22 mouse cellular contexts compared by ENCODE assay signal in the genomic region with DNA sequence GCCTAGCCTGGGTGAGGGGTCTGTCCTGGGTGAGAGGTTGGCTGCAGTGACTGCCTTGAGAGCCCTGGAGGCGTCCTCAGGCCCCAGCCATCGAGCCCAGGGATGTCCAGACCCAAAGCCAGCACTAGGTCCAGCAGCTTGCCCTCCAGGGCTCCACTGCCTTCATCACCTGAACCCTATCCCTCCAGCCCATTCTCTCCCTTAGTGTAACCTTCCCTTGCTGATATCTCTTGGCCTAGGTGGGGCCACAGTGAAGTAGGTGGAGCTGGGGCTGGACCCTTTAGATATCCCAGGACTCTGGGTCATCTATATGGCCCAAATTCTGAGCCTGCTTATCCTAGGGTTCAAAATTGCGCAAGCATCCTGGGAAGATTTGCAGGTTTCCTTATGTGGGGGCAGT. TPM values are rescaled to one million over a fixed set of nuclear protein-coding genes. Genes with fewer than 3 reads are reported as not detected.
DNase-seq lines count a peak whose midpoint lies in the region; ATAC-seq and TF ChIP-seq lines count a peak whose summit lies in the region.
"Had no signal": no experiment of that assay in that cellular context is flagged by ENCODE, and none has a peak within 500 bp of the region (broad histone marks: within the 10 kb centered on the region; RNA-seq: fewer than 3 reads in every experiment).

No protein-coding gene starts in this region.

- H3K27ac ChIP-seq in heart, embryonic 13.5 days (replicated peaks): no peak overlapping the region
- H3K27ac ChIP-seq in liver, embryonic 14.5 days: peak overlapping the region; percentile 83
- H3K27ac ChIP-seq: kidney, embryonic 15.5 days; limb, embryonic 12.5 days had no signal

- no peaks in the 10 kb centered on the region for H3K9me3 ChIP-seq in heart, embryonic 13.5 days
- no peaks in the 10 kb centered on the region for H3K9me3 ChIP-seq in liver, embryonic 14.5 days (ENCODE audit: control insufficient read depth, low read length)
- H3K9me3 ChIP-seq: kidney, embryonic 15.5 days; limb, embryonic 12.5 days had no signal

- peaks cover 12% of the 10 kb centered on the region for H3K27me3 ChIP-seq in heart, embryonic 13.5 days (replicated peaks)
- peaks cover 70% of the 10 kb centered on the region for H3K27me3 ChIP-seq in C2C12 (ENCODE audit: control insufficient read depth, insufficient read depth, insufficient read length)
- H3K27me3 ChIP-seq in liver, embryonic 14.5 days (ENCODE audit: control insufficient read depth, insufficient read depth, low read length): no peaks in the 10 kb centered on the region
- H3K27me3 ChIP-seq: kidney, embryonic 15.5 days; limb, embryonic 12.5 days had no signal

- DNase-seq in heart, adult 9 months (ENCODE audit: low spot score in 2 of 2): no peak
- DNase-seq in liver, embryonic 14.5 days (ENCODE audit: low read depth in 3 of 3, low spot score in 3 of 3): peak; percentile 66 to 77 (median 71)
- no peak for DNase-seq in left cerebral cortex, postnatal 4 days
- DNase-seq in layer of hippocampus, postnatal 10 days (ENCODE audit: low spot score in 2 of 2): no peak
- no peak for DNase-seq in testis, postnatal 14 days (ENCODE audit: low spot score)
- DNase-seq: adrenal gland, postnatal 36 days; cerebellum, adult 9-10 months; kidney, postnatal 4 days; layer of hippocampus, adult 9-11 months; lung, embryonic 14.5 days; lung, postnatal 36 days; retina, postnatal 1 day; right cerebral cortex, postnatal 4 days; thymus, postnatal 25 days had no signal

- intact Hi-C loops in left cerebral cortex, postnatal 4 days (cut with DNase I): no loop called here

- no peaks in the 10 kb centered on the region for H3K79me3 ChIP-seq in C2C12 (ENCODE audit: low read depth)

- no peak for ATAC-seq in heart, embryonic 13.5 days (ENCODE audit: extremely low read depth, insufficient number of reproducible peaks, low FRiP score, low TSS enrichment)
- peak; percentile 83 for ATAC-seq in erythroblast, adult 5-6 weeks (replicated peaks; ENCODE audit: low FRiP score, poor library complexity, severe bottlenecking)
- ATAC-seq in liver, embryonic 14.5 days (ENCODE audit: insufficient read depth): peak; percentile 92
- ATAC-seq: forebrain, embryonic 16.5 days; midbrain, embryonic 16.5 days had no signal

- H3K9ac ChIP-seq in heart, embryonic 13.5 days: 0 out of 2 replicates have a peak overlapping the region, but pooled peaks have one; percentile 10
- peak overlapping the region; percentile 55 for H3K9ac ChIP-seq in liver, embryonic 14.5 days (replicated peaks)
- H3K9ac ChIP-seq: kidney, embryonic 15.5 days; limb, embryonic 12.5 days; lung, embryonic 14.5 days had no signal

- no peak for TF ChIP-seq CTCF in C2C12 (IDR thresholded peaks at IDR 0.05; ENCODE audit: control insufficient read depth, insufficient read depth, insufficient read length)
- TF ChIP-seq CTCF in liver, embryonic 14.5 days (IDR thresholded peaks at IDR 0.05; ENCODE audit: low read depth): no peak

- no peak overlapping the region for H3K4me3 ChIP-seq in heart, embryonic 13.5 days
- no peak overlapping the region for H3K4me3 ChIP-seq in C2C12 (ENCODE audit: insufficient read depth, poor library complexity, severe bottlenecking)
- peak overlapping the region in 1 of 2 experiments; percentile 14; a peak in 2 of 4 replicates for H3K4me3 ChIP-seq in liver, embryonic 14.5 days (ENCODE audit: insufficient read depth in 1 of 2, low read depth in 2 of 2, low read length in 2 of 2)
- H3K4me3 ChIP-seq: kidney, embryonic 15.5 days; limb, embryonic 12.5 days had no signal

- WGBS in heart, embryonic 13.5 days: 66% methylated on average over 3 of the region's 3 CpGs
- WGBS in liver, embryonic 14.5 days (ENCODE audit: insufficient replicate concordance): 42% methylated on average over 3 of the region's 3 CpGs

- H3K4me2 ChIP-seq in heart, embryonic 13.5 days: no peak overlapping the region
- H3K4me2 ChIP-seq in liver, embryonic 14.5 days (ENCODE audit: low read depth): peak overlapping the region; percentile 61
- H3K4me2 ChIP-seq: kidney, embryonic 15.5 days; limb, embryonic 12.5 days; lung, embryonic 14.5 days had no signal

- no peak overlapping the region for H3ac ChIP-seq in C2C12 (ENCODE audit: control insufficient read depth, insufficient read length, low read depth)

- H3K36me3 ChIP-seq in heart, embryonic 13.5 days: no peaks in the 10 kb centered on the region
- no peaks in the 10 kb centered on the region for H3K36me3 ChIP-seq in C2C12 (ENCODE audit: control insufficient read depth, insufficient read depth)
- no peaks in the 10 kb centered on the region for H3K36me3 ChIP-seq in liver, embryonic 14.5 days (replicated peaks; ENCODE audit: control insufficient read depth, insufficient read depth, low read depth)
- H3K36me3 ChIP-seq: kidney, embryonic 15.5 days had no signal

- H3K4me1 ChIP-seq in heart, embryonic 13.5 days: peaks cover 17% of the 10 kb centered on the region
- peaks cover 48 to 67% of the 10 kb centered on the region in 2 experiments for H3K4me1 ChIP-seq in liver, embryonic 14.5 days (replicated peaks; ENCODE audit: control insufficient read depth in 2 of 2, insufficient read depth in 2 of 2, low read length in 1 of 2)

- no peaks in the 10 kb centered on the region for H3K79me2 ChIP-seq in C2C12 (ENCODE audit: control insufficient read depth, insufficient read depth)

- peak; percentile 78 for TF ChIP-seq EP300 in liver, embryonic 14.5 days (IDR thresholded peaks at IDR 0.05; ENCODE audit: low read depth)

TF ChIP-seq in C2C12, 6 proteins besides CTCF, POLR2A, EP300 and RAD21:
- TF ChIP-seq MAX (IDR thresholded peaks at IDR 0.05): no peak
- TF ChIP-seq CEBPB (IDR thresholded peaks at IDR 0.05; ENCODE audit: low read depth): peak; percentile 14

RNA-seq across cellular contexts. Expression of a gene that starts 4.4 kb away (rescaled TPM):
- polyA plus RNA-seq in heart, embryonic 13.5 days (2015; fragmentation: Nextera tagmentation; extraction: Ambion mirVana): 0.56 and 0.72 TPM in 2 replicates
- 0.05 TPM for polyA plus RNA-seq in C2C12 (2012; fragmentation: generic; extraction: Trizol)
- not detected in 2 replicates for total RNA-seq in erythroblast, adult 5-6 weeks (2015; ENCODE audit: low replicate concordance)
- 0.17 and 1.7 TPM in 2 replicates for total RNA-seq in erythroblast, adult 5-6 weeks (2017; ENCODE audit: low replicate concordance)
- polyA plus RNA-seq in liver, embryonic 14.5 days (2012; rRNA removed): 2.0 and 2.3 TPM in 2 replicates
- 0.25 and 0.66 TPM in 2 replicates for polyA plus RNA-seq in liver, embryonic 14.5 days (2014; fragmentation: Nextera tagmentation; extraction: Ambion mirVana)
- under 1 TPM in 1 of 2 experiments, not detected in 1; 0.18 TPM for total RNA-seq in left cerebral cortex, postnatal 4 days (2021)
- total RNA-seq in layer of hippocampus, postnatal 10 days (2021): not detected
- total RNA-seq: megakaryocyte-erythroid progenitor cell, adult 5-6 weeks had no signal

RNA-seq across cellular contexts. Expression of a gene that starts 6.1 kb away (rescaled TPM):
- polyA plus RNA-seq in heart, embryonic 13.5 days (2015; fragmentation: Nextera tagmentation; extraction: Ambion mirVana): 15.1 and 15.3 TPM in 2 replicates
- 25.2 TPM for polyA plus RNA-seq in C2C12 (2012; fragmentation: generic; extraction: Trizol)
- total RNA-seq in erythroblast, adult 5-6 weeks (2015; ENCODE audit: low replicate concordance): 1.7 and 6.0 TPM in 2 replicates
- 3.9 and 12.2 TPM in 2 replicates for total RNA-seq in erythroblast, adult 5-6 weeks (2017; ENCODE audit: low replicate concordance)
- polyA plus RNA-seq in liver, embryonic 14.5 days (2012; rRNA removed): 21.6 and 28.3 TPM in 2 replicates
- polyA plus RNA-seq in liver, embryonic 14.5 days (2014; fragmentation: Nextera tagmentation; extraction: Ambion mirVana): 16.8 and 22.4 TPM in 2 replicates
- total RNA-seq in left cerebral cortex, postnatal 4 days (2021): 1 to 10 TPM; 3.8 to 4.7 TPM
- 1 to 10 TPM; 1.6 to 1.7 TPM for total RNA-seq in layer of hippocampus, postnatal 10 days (2021)

RNA-seq across cellular contexts. Expression of a gene that starts 15.6 kb away (rescaled TPM):
- polyA plus RNA-seq in heart, embryonic 13.5 days (2015; fragmentation: Nextera tagmentation; extraction: Ambion mirVana): 3.1 and 3.3 TPM in 2 replicates
- 0.32 TPM for polyA plus RNA-seq in C2C12 (2012; fragmentation: generic; extraction: Trizol)
- total RNA-seq in erythroblast, adult 5-6 weeks (2015; ENCODE audit: low replicate concordance): 2.1 TPM in 1 of 2 replicates, not detected in the other
- total RNA-seq in erythroblast, adult 5-6 weeks (2017; ENCODE audit: low replicate concordance): 0.94 and 1.8 TPM in 2 replicates
- polyA plus RNA-seq in liver, embryonic 14.5 days (2012; rRNA removed): 15.3 and 20.3 TPM in 2 replicates
- 10.4 and 10.9 TPM in 2 replicates for polyA plus RNA-seq in liver, embryonic 14.5 days (2014; fragmentation: Nextera tagmentation; extraction: Ambion mirVana)
- total RNA-seq in left cerebral cortex, postnatal 4 days (2021): 1 to 10 TPM; 6.2 to 7.4 TPM
- total RNA-seq in layer of hippocampus, postnatal 10 days (2021): 1 to 10 TPM; 5.0 to 5.8 TPM

RNA-seq across cellular contexts. Expression of a gene that starts 15.7 kb away (rescaled TPM):
- polyA plus RNA-seq in heart, embryonic 13.5 days (2015; fragmentation: Nextera tagmentation; extraction: Ambion mirVana): 67.5 and 90.7 TPM in 2 replicates
- polyA plus RNA-seq in C2C12 (2012; fragmentation: generic; extraction: Trizol): 181 TPM
- total RNA-seq in erythroblast, adult 5-6 weeks (2015; ENCODE audit: low replicate concordance): 3.8 and 24.9 TPM in 2 replicates
- 11.4 and 20.8 TPM in 2 replicates for total RNA-seq in erythroblast, adult 5-6 weeks (2017; ENCODE audit: low replicate concordance)
- 50.8 and 66.8 TPM in 2 replicates for polyA plus RNA-seq in liver, embryonic 14.5 days (2012; rRNA removed)
- 84.4 and 102 TPM in 2 replicates for polyA plus RNA-seq in liver, embryonic 14.5 days (2014; fragmentation: Nextera tagmentation; extraction: Ambion mirVana)
- total RNA-seq in left cerebral cortex, postnatal 4 days (2021): 100 to 1,000 TPM; 194 to 211 TPM
- total RNA-seq in layer of hippocampus, postnatal 10 days (2021): 100 to 1,000 TPM; 210 to 243 TPM

RNA-seq across cellular contexts. Expression of a gene that starts 19.1 kb away (rescaled TPM):
- polyA plus RNA-seq in heart, embryonic 13.5 days (2015; fragmentation: Nextera tagmentation; extraction: Ambion mirVana): 43.5 and 46.2 TPM in 2 replicates
- 60.2 TPM for polyA plus RNA-seq in C2C12 (2012; fragmentation: generic; extraction: Trizol)
- 24.9 and 30.0 TPM in 2 replicates for total RNA-seq in erythroblast, adult 5-6 weeks (2015; ENCODE audit: low replicate concordance)
- total RNA-seq in erythroblast, adult 5-6 weeks (2017; ENCODE audit: low replicate concordance): 25.5 and 32.8 TPM in 2 replicates
- polyA plus RNA-seq in liver, embryonic 14.5 days (2012; rRNA removed): 10.4 and 14.1 TPM in 2 replicates
- polyA plus RNA-seq in liver, embryonic 14.5 days (2014; fragmentation: Nextera tagmentation; extraction: Ambion mirVana): 25.7 and 28.3 TPM in 2 replicates
- total RNA-seq in left cerebral cortex, postnatal 4 days (2021): 10 to 100 TPM; 81.2 to 89.1 TPM
- total RNA-seq in layer of hippocampus, postnatal 10 days (2021): 10 to 100 TPM; 71.6 to 72.7 TPM

Comparison
In these comparisons a context has a peak if more than half of its experiments do, and no peak if none do; other contexts are left out.
1. DNase-seq: peak in liver, embryonic 14.5 days (3 of 3); none in heart, adult 9 months (0 of 2), left cerebral cortex, postnatal 4 days (single experiment), layer of hippocampus, postnatal 10 days (0 of 2) and testis, postnatal 14 days (single experiment).